Mouse (Mus musculus) c-Kit-positive CD71-negative TER-119-negative erythroid progenitor cells, embryonic 14.5 days (primary cell): ENCODE measurements around the gene Fhod1.

ENCODE experiments used
- DNase-seq: peaks from one replicate; pipeline ENCODE4 v3.0.0-alpha.2; 2013; ENCODE audit warnings: low read depth

Gene Fhod1

DNA sequence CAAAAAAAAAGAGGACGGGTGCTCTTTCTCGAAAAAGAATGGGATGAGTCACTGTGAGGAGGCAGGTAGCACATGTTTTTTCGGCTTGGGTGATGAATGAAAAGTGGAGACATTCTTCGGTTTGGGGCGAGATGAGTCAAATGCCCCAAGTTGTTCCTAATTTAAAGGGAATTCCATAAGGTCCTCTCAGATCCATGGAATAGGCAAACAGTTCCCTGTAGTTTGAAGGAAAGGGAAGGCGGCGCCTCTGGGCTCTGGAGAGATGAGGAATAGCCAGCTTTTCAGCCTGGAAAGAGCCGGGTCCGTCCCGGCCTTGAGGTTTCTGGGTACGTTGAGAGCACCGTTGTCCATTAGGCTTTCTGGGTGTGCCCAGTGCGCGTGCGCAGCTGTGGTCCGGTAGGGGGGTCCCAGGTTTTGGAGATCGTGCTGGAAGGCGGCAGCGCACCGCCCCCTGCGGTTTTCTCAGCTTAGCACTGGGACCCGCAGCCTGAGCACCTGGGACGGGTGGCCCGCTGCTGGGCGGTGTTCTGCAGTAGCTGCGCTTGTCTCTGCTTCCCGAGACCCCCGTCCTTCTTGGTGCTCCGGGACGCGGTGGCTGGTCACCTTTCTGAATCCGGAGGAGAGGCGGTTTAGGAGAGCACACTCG lies 820 bp upstream of the Fhod1 start, which contains the start of gene Slc9a5:
Gene Slc9a5 (plus strand): TSS at position 394 of the 646 bp plus-strand sequence.
- DNase-seq = no peak

GRCm38 (mm10) chr8:105346611-105347427 lies 934 bp downstream of the Fhod1 start:
- no peak for DNase-seq

- no peak for DNase-seq
These were observed 2.4 kb downstream of the Fhod1 start for GRCm38 (mm10) chr8:105345061-105345975.

- no peak for DNase-seq
These were observed 3.8 kb downstream of the Fhod1 start for GRCm38 (mm10) chr8:105343791-105344574.

DNA sequence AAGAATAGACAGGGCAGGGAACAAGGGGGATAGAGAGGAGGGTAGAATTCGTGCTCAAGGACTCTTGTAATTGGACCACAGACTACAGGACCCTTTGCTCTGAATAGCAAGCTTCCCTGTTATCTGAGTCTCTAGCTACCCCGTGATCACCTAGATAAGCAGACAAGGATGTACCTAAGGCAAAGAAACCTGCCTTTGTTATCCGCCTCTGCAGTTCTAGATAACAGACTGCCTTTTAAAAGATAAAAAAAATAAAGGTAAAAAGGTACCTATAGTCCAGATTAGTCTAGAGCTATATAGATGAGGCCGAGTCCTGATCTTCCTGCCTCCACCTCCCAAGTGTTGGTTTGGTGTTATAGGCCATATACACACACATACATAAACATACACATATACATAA lies 5.0 kb downstream of the Fhod1 start:
- no peak for DNase-seq

GRCm38 (mm10) chr8:105341399-105341798 lies 6.4 kb downstream of the Fhod1 start:
- no peak for DNase-seq

DNA sequence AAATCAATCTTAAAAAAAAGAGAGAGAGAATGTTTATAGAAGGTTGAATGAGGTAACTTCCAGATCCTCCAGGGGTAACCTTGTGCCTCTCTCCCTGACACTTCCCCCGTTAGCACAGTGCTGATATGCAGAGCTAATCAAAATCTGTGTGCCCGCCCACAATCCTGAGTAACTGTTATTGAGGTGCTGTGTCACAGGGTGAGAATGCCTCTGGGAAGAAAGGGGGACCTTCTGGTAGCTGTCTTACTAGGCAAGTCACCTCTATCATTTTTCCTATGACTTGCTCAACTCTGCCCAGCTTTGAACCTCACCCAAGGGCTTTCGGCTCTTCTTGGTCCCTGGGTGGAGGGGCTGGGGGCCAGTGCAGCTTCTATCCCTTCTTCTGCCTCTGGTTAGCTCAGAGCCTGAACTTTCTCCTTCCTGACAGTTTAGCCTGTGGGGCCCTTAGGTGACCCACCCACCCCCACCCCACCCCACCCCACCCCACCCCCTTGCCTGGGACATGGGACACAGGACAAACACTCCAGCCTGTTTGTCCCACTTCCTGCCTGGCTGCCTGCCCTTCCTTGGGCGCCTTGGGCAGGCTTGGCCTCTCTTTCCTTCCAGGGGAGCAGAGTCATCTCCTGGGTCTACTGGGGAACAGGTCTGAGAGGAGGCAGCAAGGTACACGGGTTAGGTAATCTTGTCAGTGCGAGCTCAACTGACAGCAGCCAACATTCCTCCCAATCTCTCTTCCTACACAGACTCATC lies 7.7 kb downstream of the Fhod1 start:
- DNase-seq = no peak

- DNase-seq = no peak
These were observed 8.8 kb downstream of the Fhod1 start for GRCm38 (mm10) chr8:105338992-105339391.

GRCm38 (mm10) chr8:105336373-105337130 lies 11.2 kb downstream of the Fhod1 start:
- DNase-seq = no peak

DNA sequence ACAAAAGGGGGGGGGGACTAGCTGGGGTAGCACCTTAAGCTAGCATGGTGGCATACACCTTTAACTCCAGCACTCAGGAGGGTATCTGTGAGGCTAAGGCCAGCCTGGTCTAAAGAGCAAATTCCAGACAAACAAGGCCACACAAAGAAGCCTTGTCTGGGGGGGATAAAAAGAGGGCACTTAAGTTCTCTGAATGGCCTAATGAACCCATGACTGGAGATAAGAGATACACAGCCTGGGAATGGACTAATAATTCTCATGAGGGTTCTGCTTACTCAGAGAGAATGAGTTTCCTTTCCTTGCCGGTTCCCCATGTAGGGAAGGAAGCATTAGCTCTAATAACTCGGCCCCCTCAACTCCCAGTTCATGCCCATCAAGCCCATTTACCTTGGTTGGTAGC lies 15.2 kb downstream of the Fhod1 start:
- no peak for DNase-seq

GRCm38 (mm10) chr8:105331931-105332330 lies 15.8 kb downstream of the Fhod1 start:
- no peak for DNase-seq

- no peak for DNase-seq
These were observed 16.3 kb downstream of the Fhod1 start for GRCm38 (mm10) chr8:105331469-105331868.

- DNase-seq = no peak
These were observed 17.4 kb downstream of the Fhod1 start for GRCm38 (mm10) chr8:105330325-105330724.

DNA sequence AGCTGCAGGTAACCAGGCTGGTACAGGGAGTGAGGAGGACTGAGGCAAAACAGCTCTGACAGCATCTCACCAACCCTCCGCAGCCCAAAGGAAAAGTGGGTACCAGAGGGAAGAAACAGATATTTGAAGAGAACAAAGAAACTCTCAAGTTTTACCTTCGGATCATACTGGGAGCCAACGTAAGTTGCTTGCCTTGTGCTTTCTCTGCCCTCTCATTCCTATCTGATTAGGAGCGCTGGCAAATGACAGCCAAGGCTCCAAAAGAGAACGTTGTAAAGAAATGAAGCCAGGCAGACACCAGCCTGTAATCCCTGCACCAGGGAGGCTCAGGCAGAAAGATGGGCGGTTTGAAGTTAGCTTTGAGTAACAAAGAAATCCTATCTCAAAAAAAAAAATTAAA lies 20.8 kb downstream of the Fhod1 start:
- no peak for DNase-seq

- DNase-seq = peak; percentile 94
These were observed 21.5 kb downstream of the Fhod1 start, which contains the start of the genes Lrrc29 and Tmem208 for GRCm38 (mm10) chr8:105326141-105326672. Gene Lrrc29 (minus strand): TSS chr8:105326278. Gene Tmem208 (plus strand): TSS chr8:105326354.

- DNase-seq = no peak
These were observed 22.1 kb downstream of the Fhod1 start for GRCm38 (mm10) chr8:105325641-105326093.

GRCm38 (mm10) chr8:105323183-105323582 lies 24.6 kb downstream of the Fhod1 start:
- DNase-seq = no peak

DNA sequence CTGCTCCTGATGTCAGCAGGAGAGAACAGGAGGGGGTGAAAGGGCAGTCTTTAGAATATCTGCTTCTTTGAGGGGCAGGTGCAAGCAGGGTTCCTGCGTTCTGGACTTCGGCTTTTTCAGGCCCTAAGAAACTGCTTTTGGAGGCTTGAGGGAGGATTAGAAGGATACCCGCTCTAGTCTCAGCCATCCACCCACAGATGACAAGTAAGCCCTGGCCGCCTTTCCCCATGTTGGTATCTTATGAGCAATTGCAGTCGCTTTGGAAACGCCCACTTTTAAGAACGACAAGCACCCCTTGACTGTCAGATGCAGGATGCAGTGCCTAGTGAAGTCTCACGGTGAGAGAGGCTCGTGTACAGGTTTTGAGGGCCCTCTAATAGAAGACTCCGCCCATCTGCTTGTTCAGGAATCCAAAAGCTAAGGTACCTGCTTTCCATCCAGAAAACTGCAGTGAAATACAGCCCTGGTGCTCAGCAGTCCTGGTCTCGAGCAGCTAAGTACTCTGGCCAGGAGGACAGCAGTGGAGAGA lies 29.0 kb downstream of the Fhod1 start:
- DNase-seq = no peak

GRCm38 (mm10) chr8:105317941-105318340 lies 29.8 kb downstream of the Fhod1 start:
- DNase-seq = no peak
